Mouse (Mus musculus) heart, adult 18-20 months (tissue): ENCODE data around the gene Gm10639. TPM values are rescaled to one million over a fixed set of nuclear protein-coding genes. Genes with fewer than 3 reads are reported as not detected.
A peak's percentile ranks its signal among the peaks of the same experiment; 100 is the strongest.
"Not testable (repeated sequence)": the region's sequence is repeated elsewhere in the genome, so short reads cannot be mapped to it uniquely, and the experiment has no call there.

Experiments used
- DNase-seq, 2 experiments: peaks; one replicate each; pipeline ENCODE4 v3.0.0; 2021 to 2022; ENCODE audit warnings: mixed read lengths in 1 of 2
- total RNA-seq, 2 experiments: library from RNA; stranded (reverse); gene quantifications; 2 replicates each; pipeline ENCODE4 v1.2.3; 2021

The Gm10639 gene
- total RNA-seq, 2 experiments from 2014 or later, result 0.93 to 1.2 TPM

DNA sequence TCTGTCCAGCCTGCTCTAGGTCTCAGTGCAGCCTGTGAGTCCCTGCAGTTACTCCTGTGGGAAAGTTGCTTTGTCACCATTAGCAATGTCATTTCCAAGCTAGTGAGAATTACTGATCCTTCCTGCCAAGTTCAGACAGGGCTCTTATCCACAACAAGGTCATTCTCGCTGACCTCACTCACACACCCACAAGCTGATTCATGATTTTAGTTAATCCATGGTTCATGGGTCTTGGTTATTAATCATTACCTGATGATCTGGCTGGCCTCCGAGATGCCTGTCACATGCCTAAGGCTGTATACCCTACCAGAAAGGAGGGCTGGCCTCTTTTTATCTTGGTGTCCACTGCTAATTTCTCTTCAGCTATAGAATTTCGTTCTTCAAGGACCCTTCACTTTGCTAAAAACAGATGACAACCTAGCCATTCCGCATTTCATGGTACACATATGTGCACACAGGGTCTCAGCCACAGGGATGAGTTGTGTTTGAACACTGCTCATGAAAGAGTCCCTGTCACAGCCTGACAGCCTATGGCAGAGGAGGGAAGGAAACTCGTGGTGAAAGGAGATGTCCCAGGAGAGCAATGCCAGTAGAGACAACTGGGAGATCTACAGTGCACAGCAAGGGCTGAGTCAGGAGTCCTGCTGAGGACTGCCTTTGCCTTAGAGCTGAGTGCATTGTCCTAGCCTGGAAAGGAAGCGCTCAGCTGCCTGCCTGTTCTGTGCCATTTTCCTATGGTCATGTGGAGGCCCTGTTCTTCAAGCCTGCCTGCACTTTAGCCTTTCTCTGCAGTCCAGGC lies 58.7 kb downstream of the Gm10639 start:
- peak; percentile 36 to 39 for DNase-seq

DNA sequence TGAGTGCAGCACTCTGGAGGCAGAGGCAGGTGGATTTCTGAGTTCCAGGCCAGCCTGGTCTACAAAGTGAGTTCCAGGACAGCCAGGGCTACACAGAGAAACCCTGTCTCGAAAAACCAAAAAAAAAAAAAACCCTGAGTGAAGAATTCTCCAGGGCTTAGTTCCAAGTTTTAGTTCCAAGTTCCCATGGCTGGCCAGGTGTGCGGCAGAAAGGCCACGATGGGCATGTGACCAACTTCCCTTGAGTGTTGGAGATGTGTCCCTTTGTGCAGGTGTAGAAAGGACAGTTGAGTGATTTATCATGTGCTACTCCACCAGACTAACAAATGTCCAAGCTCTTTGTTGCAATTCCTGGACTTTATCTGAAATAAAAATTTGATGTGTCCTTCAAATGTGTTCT lies 59.4 kb downstream of the Gm10639 start:
- not testable (repeated sequence) for DNase-seq

DNA sequence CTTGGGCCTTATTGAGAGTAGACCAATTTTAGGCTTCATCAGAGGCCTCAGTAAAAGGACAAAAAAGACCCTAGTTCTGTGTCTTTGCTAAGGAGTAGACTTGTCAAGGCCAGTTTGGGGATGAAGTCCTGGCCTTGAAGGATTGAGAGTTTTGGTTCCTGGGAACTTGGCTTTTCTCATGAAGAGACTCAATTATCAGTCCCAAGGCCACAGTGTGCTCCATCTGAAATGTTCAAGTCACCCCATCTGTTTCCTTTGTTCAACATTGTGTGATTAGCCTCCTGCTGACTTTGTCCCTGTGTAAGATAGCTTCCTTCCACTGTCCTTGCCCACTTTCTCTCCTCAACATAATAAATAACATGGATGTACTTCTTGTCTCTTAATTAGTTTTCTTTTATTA lies 60.3 kb downstream of the Gm10639 start:
- DNase-seq, result not testable (repeated sequence)

DNA sequence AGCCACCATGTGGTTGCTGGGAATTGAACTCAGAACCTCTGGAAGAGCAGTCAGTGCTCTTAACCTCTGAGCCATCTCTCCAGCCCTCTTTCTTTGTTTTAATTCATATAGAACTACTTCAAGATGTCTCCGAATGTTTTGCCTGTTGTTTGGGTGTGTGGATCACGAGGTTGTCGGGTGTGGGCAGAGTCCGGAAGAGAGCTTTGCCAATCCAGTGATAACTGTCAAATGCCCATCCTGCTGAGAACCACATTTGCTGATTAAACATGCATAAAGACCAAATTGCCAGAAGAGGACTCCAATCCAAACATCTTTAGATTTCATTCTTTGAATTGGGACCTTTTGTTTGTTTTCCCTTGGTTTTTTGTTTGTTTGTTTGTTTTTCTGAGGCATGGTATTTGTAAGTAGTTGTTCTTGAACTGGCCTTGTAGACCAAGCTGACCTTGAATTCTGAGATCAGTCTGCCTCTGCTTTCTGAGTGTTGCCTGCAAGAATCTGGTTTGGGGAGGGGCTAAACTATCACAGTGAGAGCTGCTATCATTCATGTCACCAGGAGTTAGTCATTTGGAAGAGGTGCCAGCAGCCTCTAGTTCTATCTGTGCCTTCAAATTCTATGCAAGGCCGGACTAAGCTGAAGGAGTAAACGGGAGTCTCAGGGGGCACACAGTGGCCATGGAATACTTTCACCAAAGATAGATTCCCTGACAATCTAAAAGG lies 61.9 kb downstream of the Gm10639 start:
- DNase-seq, result no peak

Other genes with a start within 250 kb of the Gm10639 start
- not detected for gene Gcm1, start 238.0 kb upstream of the Gm10639 start, total RNA-seq
- 10 to 100 TPM; 32.0 to 33.2 TPM for gene Fbxo9, start 180.9 kb upstream of the Gm10639 start, total RNA-seq
- 10 to 100 TPM; 10.7 to 12.2 TPM for gene Ick, start 180.7 kb upstream of the Gm10639 start, total RNA-seq
- gene Gsta4, start 107.1 kb upstream of the Gm10639 start, total RNA-seq, result 100 to 1,000 TPM; 125 to 127 TPM
- gene Gsta1, start 59.3 kb upstream of the Gm10639 start, total RNA-seq, result 1 to 10 TPM; 2.3 to 3.3 TPM
- gene Gm3776, start 32.8 kb upstream of the Gm10639 start, total RNA-seq, result 1 to 10 TPM; 2.1 to 2.5 TPM
- not detected for gene Omt2a, start 24.9 kb downstream of the Gm10639 start, total RNA-seq
- gene Omt2b, start 37.7 kb downstream of the Gm10639 start, total RNA-seq, result not detected
- gene Gsta2, start 65.9 kb downstream of the Gm10639 start, total RNA-seq, result 1 to 10 TPM; 2.1 to 2.2 TPM
- gene Dppa5a, start 78.3 kb downstream of the Gm10639 start, total RNA-seq, result not detected
- gene Ooep, start 88.8 kb downstream of the Gm10639 start, total RNA-seq, result not detected
- not detected for gene Ddx43, start 105.9 kb downstream of the Gm10639 start, total RNA-seq
- under 1 TPM; 0.39 to 0.42 TPM for gene Cgas, start 153.3 kb downstream of the Gm10639 start, total RNA-seq
- 10 to 100 TPM; 21.9 to 25.0 TPM for gene Mto1, start 158.3 kb downstream of the Gm10639 start, total RNA-seq
- gene Gm17324, start 158.9 kb downstream of the Gm10639 start, total RNA-seq, result not detected
- 1,000 to 10,000 TPM in 1 of 2 experiments, 100 to 1,000 TPM in 1; 994 to 1,266 TPM for gene Eef1a1, start 199.2 kb downstream of the Gm10639 start, total RNA-seq